Mouse (Mus musculus): ENCODE results near the gene Hspa1a.

DNA sequence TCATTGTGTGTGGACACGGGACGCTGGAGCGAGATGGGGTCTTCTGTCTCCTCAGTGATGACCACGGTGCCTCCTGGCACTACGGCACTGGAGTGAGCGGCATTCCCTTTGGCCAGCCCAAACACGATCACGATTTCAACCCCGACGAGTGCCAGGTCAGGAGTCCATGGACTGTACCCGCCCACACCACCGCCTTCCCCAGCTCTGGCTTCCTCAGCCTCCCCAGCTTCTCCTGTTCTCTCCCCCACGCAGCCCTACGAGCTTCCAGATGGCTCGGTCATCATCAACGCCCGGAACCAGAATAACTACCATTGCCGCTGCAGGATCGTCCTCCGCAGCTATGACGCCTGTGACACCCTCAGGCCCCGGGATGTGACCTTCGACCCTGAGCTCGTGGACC lies 37.9 kb downstream of the Hspa1a start:
- TF ChIP-seq POLR2A (IDR thresholded peaks at IDR 0.05; ENCODE audit: borderline replicate concordance, control insufficient read depth, low read depth, low read length) (0 out of 2 replicates have a peak, but pooled peaks have one; percentile 11), CTCF (IDR thresholded peaks at IDR 0.05; ENCODE audit: control insufficient read depth, insufficient read depth, low read length) (no peak)

All from bone marrow, adult 2 months (tissue).